Mouse (Mus musculus) bone marrow, adult 2 months (tissue): Measurements from ENCODE around the gene Nxt1. TPM values are rescaled to one million over a fixed set of nuclear protein-coding genes. Genes with fewer than 3 reads are reported as not detected.

Source experiments
- H3K27ac ChIP-seq: fragments of 200-500 bp; 2 replicates; pipeline ENCODE4 v1.5.1; 2012; ENCODE audit warnings: low read depth, mild to moderate bottlenecking, control low read depth, inconsistent platforms, low read length; ENCODE audit not compliant: control insufficient read depth, poor library complexity, insufficient read depth
- H3K4me1 ChIP-seq: fragments of 200-500 bp; 2 replicates; pipeline ENCODE4 v1.6.1; 2011; ENCODE audit warnings: low read length; ENCODE audit not compliant: control insufficient read depth, insufficient read depth
- H3K4me3 ChIP-seq: fragments of 200-500 bp; replicated peaks from 2 replicates; pipeline ENCODE3; 2011; ENCODE audit warnings: mild to moderate bottlenecking, low read depth, low read length, control low read depth; ENCODE audit not compliant: control insufficient read depth
- CTCF ChIP-seq: fragments of 200-500 bp; IDR thresholded peaks from 2 replicates; pipeline ENCODE4 v1.5.1; 2011; ENCODE audit warnings: low read length, control low read depth; ENCODE audit not compliant: control insufficient read depth, insufficient read depth
- POLR2A ChIP-seq: fragments of 200-500 bp; IDR thresholded peaks from 2 replicates; pipeline ENCODE4 v1.6.1; 2011; ENCODE audit warnings: low read depth, mild to moderate bottlenecking, control low read depth, low read length, borderline replicate concordance; ENCODE audit not compliant: control insufficient read depth
- WGBS: fragments of 180-500 bp; shearing (Covaris S2); methylation state at CpG from one replicate; pipeline ENCODE4 v1.1.7; 2018; 5-methylcytosine and 5-hydroxymethylcytosine counted together
- polyA plus RNA-seq: library from polyadenylated mRNA; stranded (reverse); fragments of >200 nt; gene quantifications from 2 replicates; pipeline ENCODE4 v1.2.4, GENCODE M21; 2011; ENCODE audit warnings: low replicate concordance; ENCODE audit not compliant: missing spikeins, insufficient read depth, insufficient read length

The Nxt1 gene
- polyA plus RNA-seq = 28.2 and 36.9 TPM in 2 replicates

DNA sequence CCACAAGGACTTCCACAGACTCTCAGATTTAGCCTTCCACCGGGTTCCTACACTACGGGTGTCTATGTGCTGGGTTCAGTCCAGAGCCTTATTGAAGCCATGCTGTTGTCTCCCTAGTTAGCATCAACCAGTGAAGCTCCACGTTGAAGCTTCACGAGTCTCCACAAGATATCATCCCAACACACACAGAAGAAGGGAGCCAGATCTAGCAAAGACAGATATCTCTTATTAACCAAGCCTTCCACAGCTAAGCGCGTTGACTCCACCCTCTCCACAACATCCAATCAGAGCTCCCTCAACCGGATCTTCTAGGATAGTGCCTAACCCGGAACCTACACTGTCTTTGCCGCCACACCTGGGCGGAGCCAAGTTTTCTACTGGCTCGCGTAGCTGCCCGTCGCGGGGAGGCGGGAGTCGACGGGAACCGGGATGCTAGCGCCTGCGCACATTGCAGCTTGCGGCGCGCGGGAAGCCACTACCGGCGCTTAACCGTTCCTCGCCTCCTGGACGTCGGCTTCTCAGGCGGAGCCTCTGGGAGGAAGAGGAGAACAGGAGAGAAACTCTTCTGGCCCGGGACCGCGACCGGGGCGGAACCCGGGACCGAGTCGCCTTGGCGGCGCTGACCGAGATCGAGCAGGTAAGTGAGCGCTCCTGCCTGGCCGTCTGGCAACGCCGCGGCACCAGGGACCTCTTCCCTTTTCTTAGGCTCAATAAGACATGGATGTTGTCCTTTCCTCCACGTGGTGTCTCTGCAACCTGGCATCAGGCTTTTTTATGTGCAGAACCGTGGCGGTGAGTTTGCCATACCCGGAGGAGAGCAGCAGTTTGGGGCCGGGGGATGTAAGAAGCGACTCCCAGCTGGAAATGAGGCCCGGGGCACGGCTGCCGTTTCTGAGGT is at the start of gene Nxt1:
Nxt1 (plus strand) TSS at position 403 of the 898 bp plus-strand sequence.
- peak within 1 kb of the TSS; percentile 88 for H3K4me3 ChIP-seq
- TF ChIP-seq CTCF (no peak), POLR2A (peak; percentile 75; the same call in 1 of the 2 replicates)
- H3K27ac ChIP-seq = peak within 1 kb of the TSS; percentile 75
- WGBS = under 1% methylated on average over 58 of the region's 58 CpGs
- no peaks in the 10 kb centered on the region; the same call in 1 of the 2 replicates for H3K4me1 ChIP-seq

GRCm38 (mm10) chr2:148623067-148623466 is 49.3 kb upstream of the Nxt1 start:
- H3K27ac ChIP-seq = no peak overlapping the region
- WGBS = 57% methylated on average over 2 of the region's 2 CpGs
- TF ChIP-seq CTCF (no peak), POLR2A (no peak)
- no peaks in the 10 kb centered on the region for H3K4me1 ChIP-seq
- no peak overlapping the region for H3K4me3 ChIP-seq

DNA sequence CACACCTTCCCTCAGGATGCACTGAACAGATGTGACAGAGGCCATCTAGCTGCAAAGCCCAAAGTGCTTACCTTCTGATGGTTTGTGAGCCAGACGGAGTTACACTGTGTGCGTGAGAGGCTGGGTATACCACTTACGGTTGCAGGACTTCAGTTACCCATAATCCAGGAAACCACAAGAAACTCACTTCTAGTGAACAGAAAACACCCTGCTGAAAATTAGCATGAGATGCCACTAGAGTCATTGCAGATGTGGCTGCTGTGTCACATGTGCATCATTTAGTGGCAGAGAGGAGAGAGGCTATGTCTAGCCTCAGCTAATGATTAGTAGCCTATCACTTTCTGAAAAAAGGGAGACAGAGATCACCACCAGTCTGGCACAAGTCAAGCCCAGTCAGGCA is 47.9 kb upstream of the Nxt1 start:
- Histone ChIP-seq H3K4me3 (no peak overlapping the region), H3K27ac (no peak overlapping the region), H3K4me1 (no peaks in the 10 kb centered on the region)
- TF ChIP-seq CTCF = no peak
- TF ChIP-seq POLR2A = no peak
- WGBS = 17% methylated on average over 3 of the region's 3 CpGs

- no peak for TF ChIP-seq CTCF
- TF ChIP-seq POLR2A = no peak
- H3K27ac ChIP-seq = no peak overlapping the region
- H3K4me1 ChIP-seq = no peaks in the 10 kb centered on the region; the same call in 1 of the 2 replicates
- H3K4me3 ChIP-seq = no peak overlapping the region
- WGBS = 73% methylated on average over 3 of the region's 3 CpGs
These were observed 45.4 kb upstream of the Nxt1 start for GRCm38 (mm10) chr2:148627011-148627471.

- H3K27ac ChIP-seq = no peak overlapping the region
- no peaks in the 10 kb centered on the region; the same call in 1 of the 2 replicates for H3K4me1 ChIP-seq
- WGBS = 76% methylated on average over 2 of the region's 2 CpGs
- H3K4me3 ChIP-seq = no peak overlapping the region
- TF ChIP-seq CTCF (no peak), POLR2A (no peak)
These were observed 41.4 kb upstream of the Nxt1 start for GRCm38 (mm10) chr2:148631011-148631410.

DNA sequence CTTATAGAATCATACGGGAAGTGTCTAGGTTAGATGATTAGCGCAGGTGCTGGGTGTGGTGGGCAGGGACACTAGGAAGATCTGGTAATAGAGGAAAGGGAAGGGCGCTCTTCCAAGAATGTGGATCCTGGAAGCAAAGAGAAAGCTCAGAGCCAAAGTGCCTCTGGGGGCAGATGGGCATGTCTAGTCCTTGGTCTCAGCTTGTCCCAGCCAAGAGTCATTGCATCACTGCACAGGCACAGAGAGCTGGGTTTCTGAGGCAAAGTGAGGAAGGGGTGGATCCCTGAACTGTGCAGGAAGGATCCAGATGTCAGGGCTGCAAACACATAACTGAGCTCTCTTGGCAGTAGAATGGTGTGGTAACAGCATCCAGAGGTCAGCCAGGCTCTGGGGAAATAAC is 40.8 kb upstream of the Nxt1 start:
- 93% methylated on average over 3 of the region's 3 CpGs for WGBS
- H3K4me1 ChIP-seq = no peaks in the 10 kb centered on the region; the same call in 1 of the 2 replicates
- no peak overlapping the region for H3K4me3 ChIP-seq
- H3K27ac ChIP-seq = no peak overlapping the region
- no peak for TF ChIP-seq CTCF
- no peak for TF ChIP-seq POLR2A

- TF ChIP-seq POLR2A = no peak
- TF ChIP-seq CTCF = no peak
- Histone ChIP-seq H3K27ac (no peak overlapping the region), H3K4me3 (no peak overlapping the region), H3K4me1 (no peaks in the 10 kb centered on the region; the same call in 1 of the 2 replicates)
- WGBS = 82% methylated on average over 4 of the region's 4 CpGs
These were observed 37.9 kb upstream of the Nxt1 start for GRCm38 (mm10) chr2:148634466-148634865.

- WGBS = 43% methylated on average over 1 of the region's 1 CpGs
- Histone ChIP-seq H3K4me3 (no peak overlapping the region), H3K4me1 (no peaks in the 10 kb centered on the region), H3K27ac (no peak overlapping the region)
- TF ChIP-seq POLR2A (no peak), CTCF (no peak)
These were observed 29.6 kb upstream of the Nxt1 start for GRCm38 (mm10) chr2:148642610-148643370.
